Mouse (Mus musculus) heart, postnatal 10 days (tissue): Measurements from ENCODE around the gene Smim5. TPM values are rescaled to one million over a fixed set of nuclear protein-coding genes. Genes with fewer than 3 reads are reported as not detected.
"Not testable (repeated sequence)": the region's sequence is repeated elsewhere in the genome, so short reads cannot be mapped to it uniquely, and the experiment has no call there.

ENCODE experiments used
- DNase-seq, 2 experiments: peaks; one replicate each; pipeline ENCODE4 v3.0.0; 2021
- intact Hi-C: fragments of 180-260 bp; cut with DNase I; formaldehyde crosslinking; loops from one replicate; pipeline ENCODE4 v1.15.1; 2025
- total RNA-seq, 2 experiments: library from RNA; stranded (reverse); gene quantifications; 2 replicates each; pipeline ENCODE4 v1.2.3; 2021

Smim5 gene
- total RNA-seq: 10 to 100 TPM; 28.7 to 43.3 TPM

GRCm38 (mm10) chr11:115899486-115900266 is at the start of gene Smim5:
Smim5 (plus strand) TSS chr11:115899966.
- DNase-seq: peak; percentile 83 to 86
- intact Hi-C loops: no loop called here

GRCm38 (mm10) chr11:115854674-115855073 is 45.1 kb upstream of the Smim5 start:
- intact Hi-C loops: no loop called here
- no peak for DNase-seq

GRCm38 (mm10) chr11:115857146-115857545 is 42.6 kb upstream of the Smim5 start:
- intact Hi-C loops, DNase-seq: not testable (repeated sequence)

- intact Hi-C loops: loop anchor here (2.0 kb wide), 2 partner anchors 17 to 33 kb away; partner anchors contain the start of gene Llgl2
- peak in 1 of 2 experiments; percentile 36 for DNase-seq
Measured at GRCm38 (mm10) chr11:115857936-115858335, 41.8 kb upstream of the Smim5 start.

- no peak for DNase-seq
- intact Hi-C loops: loop anchor here (2.0 kb wide), 2 partner anchors 18 to 34 kb away; partner anchors contain the start of gene Llgl2
Measured at GRCm38 (mm10) chr11:115858354-115858753, 41.4 kb upstream of the Smim5 start, which contains the start of gene Myo15b. Myo15b (plus strand) TSS chr11:115858406.

GRCm38 (mm10) chr11:115859143-115859945 is 40.4 kb upstream of the Smim5 start:
- intact Hi-C loops: loop anchor here (1.0 to 2.0 kb wide), 3 partner anchors 19 to 137 kb away; partner anchors contain the start of gene Llgl2
- DNase-seq: peak; percentile 92 to 94

GRCm38 (mm10) chr11:115863895-115864294 is 35.9 kb upstream of the Smim5 start:
- no peak for DNase-seq
- intact Hi-C loops: no loop called here

- no peak for DNase-seq
- intact Hi-C loops: loop anchor here (5.0 kb wide), 1 partner anchor 127 kb away; no protein-coding TSS in a partner anchor
Measured at GRCm38 (mm10) chr11:115869393-115869792, 30.4 kb upstream of the Smim5 start.

GRCm38 (mm10) chr11:115872437-115872836 is 27.3 kb upstream of the Smim5 start:
- intact Hi-C loops: no loop called here
- no peak for DNase-seq

- intact Hi-C loops: loop anchor here (5.0 kb wide), 1 partner anchor 154 kb away; no protein-coding TSS in a partner anchor
- no peak for DNase-seq
Measured at GRCm38 (mm10) chr11:115875935-115876334, 23.8 kb upstream of the Smim5 start.

GRCm38 (mm10) chr11:115876438-115876837 is 23.3 kb upstream of the Smim5 start:
- intact Hi-C loops: loop anchor here (5.0 kb wide), 1 partner anchor 154 kb away; no protein-coding TSS in a partner anchor
- DNase-seq: no peak

- intact Hi-C loops: loop anchor here (5.0 kb wide), 1 partner anchor 155 kb away; no protein-coding TSS in a partner anchor
- no peak for DNase-seq
Measured at GRCm38 (mm10) chr11:115877174-115877755, 22.5 kb upstream of the Smim5 start.

GRCm38 (mm10) chr11:115878071-115878470 is 21.7 kb upstream of the Smim5 start:
- no peak for DNase-seq
- intact Hi-C loops: loop anchor here (5.0 kb wide), 1 partner anchor 156 kb away; no protein-coding TSS in a partner anchor

GRCm38 (mm10) chr11:115881002-115881401 is 18.8 kb upstream of the Smim5 start:
- intact Hi-C loops: no loop called here
- DNase-seq: peak in 1 of 2 experiments; percentile 37

- DNase-seq: no peak
- intact Hi-C loops: no loop called here
Measured at GRCm38 (mm10) chr11:115883251-115883650, 16.5 kb upstream of the Smim5 start.

GRCm38 (mm10) chr11:115884361-115884760 is 15.4 kb upstream of the Smim5 start:
- intact Hi-C loops: no loop called here
- no peak for DNase-seq

- DNase-seq: no peak
- intact Hi-C loops: no loop called here
Measured at GRCm38 (mm10) chr11:115885281-115885680, 14.5 kb upstream of the Smim5 start.

GRCm38 (mm10) chr11:115886446-115886845 is 13.3 kb upstream of the Smim5 start:
- intact Hi-C loops: no loop called here
- no peak for DNase-seq

- DNase-seq: no peak
- intact Hi-C loops: no loop called here
Measured at GRCm38 (mm10) chr11:115888020-115888419, 11.7 kb upstream of the Smim5 start.

- DNase-seq: no peak
- intact Hi-C loops: no loop called here
Measured at GRCm38 (mm10) chr11:115889159-115889558, 10.6 kb upstream of the Smim5 start.

GRCm38 (mm10) chr11:115892213-115892612 is 7.6 kb upstream of the Smim5 start:
- DNase-seq: no peak
- intact Hi-C loops: no loop called here
